Comparison of ENCODE assay signal across 9 mouse cellular contexts in genomic region chr16:30068041-30069020, GRCm38 (mm10). TPM values are rescaled to one million over a fixed set of nuclear protein-coding genes. Genes with fewer than 3 reads are reported as not detected.
DNase-seq lines count a peak whose midpoint lies in the region; ATAC-seq and TF ChIP-seq lines count a peak whose summit lies in the region.
"Had no signal": no experiment of that assay in that cellular context is flagged by ENCODE, and none has a peak within 500 bp of the region (broad histone marks: within the 10 kb centered on the region; RNA-seq: fewer than 3 reads in every experiment).

No protein-coding gene starts in this region.

- TF ChIP-seq CTCF in Patski (IDR thresholded peaks at IDR 0.05), result no peak
- TF ChIP-seq CTCF in hindbrain, postnatal 0 days (IDR thresholded peaks at IDR 0.05; ENCODE audit: low read depth), result no peak
- no peak for TF ChIP-seq CTCF in liver, postnatal 0 days (IDR thresholded peaks at IDR 0.05; ENCODE audit: low read depth)
- TF ChIP-seq CTCF in stomach, postnatal 0 days (IDR thresholded peaks at IDR 0.05; ENCODE audit: low read depth), result no peak

- peak overlapping the region; percentile 60 for H3K4me2 ChIP-seq in forebrain, embryonic 12.5 days
- peak overlapping the region; percentile 48 for H3K4me2 ChIP-seq in hindbrain, postnatal 0 days (ENCODE audit: low read depth, low read length)
- peak overlapping the region; percentile 58 for H3K4me2 ChIP-seq in liver, postnatal 0 days (ENCODE audit: low read depth, low read length)
- H3K4me2 ChIP-seq in stomach, postnatal 0 days (replicated peaks; ENCODE audit: low read depth), result peak overlapping the region; percentile 57

- H3K36me3 ChIP-seq in forebrain, embryonic 12.5 days (replicated peaks), result no peaks in the 10 kb centered on the region
- H3K36me3 ChIP-seq in hindbrain, postnatal 0 days (ENCODE audit: insufficient read depth, low read length), result no peaks in the 10 kb centered on the region
- H3K36me3 ChIP-seq in liver, postnatal 0 days (replicated peaks; ENCODE audit: insufficient read depth, low read length), result no peaks in the 10 kb centered on the region
- no peaks in the 10 kb centered on the region for H3K36me3 ChIP-seq in stomach, postnatal 0 days (ENCODE audit: control insufficient read depth, insufficient read depth, low read length)

- peak overlapping the region; percentile 59 for H3K9ac ChIP-seq in forebrain, embryonic 12.5 days
- H3K9ac ChIP-seq in hindbrain, postnatal 0 days (replicated peaks; ENCODE audit: low read length), result no peak overlapping the region
- H3K9ac ChIP-seq in liver, postnatal 0 days (replicated peaks), result peak overlapping the region; percentile 57
- H3K9ac ChIP-seq in stomach, postnatal 0 days (ENCODE audit: low read length), result peak overlapping the region; percentile 23

- no peaks in the 10 kb centered on the region for H3K27me3 ChIP-seq in Patski
- H3K27me3 ChIP-seq in forebrain, embryonic 12.5 days, result peaks cover 26% of the 10 kb centered on the region
- H3K27me3 ChIP-seq in hindbrain, postnatal 0 days (ENCODE audit: insufficient read depth, low read length), result peaks cover 10% of the 10 kb centered on the region; the same call in 1 of the 2 replicates
- peaks cover 53% of the 10 kb centered on the region for H3K27me3 ChIP-seq in liver, postnatal 0 days (ENCODE audit: insufficient read depth, low read length)
- no peaks in the 10 kb centered on the region for H3K27me3 ChIP-seq in stomach, postnatal 0 days (ENCODE audit: control insufficient read depth, insufficient read depth, low read length)

- H3K9me3 ChIP-seq in forebrain, embryonic 12.5 days, result no peaks in the 10 kb centered on the region
- no peaks in the 10 kb centered on the region for H3K9me3 ChIP-seq in hindbrain, postnatal 0 days (ENCODE audit: low read length)
- H3K9me3 ChIP-seq in liver, postnatal 0 days (ENCODE audit: low read length), result no peaks in the 10 kb centered on the region
- H3K9me3 ChIP-seq in stomach, postnatal 0 days (ENCODE audit: control insufficient read depth, low read length), result no peaks in the 10 kb centered on the region

- peak; percentile 96 for DNase-seq in heart, adult 11 months
- no peak for DNase-seq in heart, postnatal 25 days (ENCODE audit: low spot score)
- DNase-seq in Patski (ENCODE audit: low read depth, low spot score), result no peak
- peak; percentile 23 for DNase-seq in hindbrain, postnatal 0 days (ENCODE audit: low spot score)
- DNase-seq in liver, postnatal 0 days, result no peak
- DNase-seq in stomach, postnatal 0 days (ENCODE audit: low spot score), result peak; percentile 57
- no peak for DNase-seq in spleen, postnatal 36 days (ENCODE audit: low spot score in 2 of 2)

- 2% methylated on average over 36 of the region's 36 CpGs for WGBS in forebrain, embryonic 12.5 days
- WGBS in hindbrain, postnatal 0 days, result 7% methylated on average over 33 of the region's 36 CpGs
- WGBS in liver, postnatal 0 days (ENCODE audit: insufficient replicate concordance), result 8% methylated on average over 36 of the region's 36 CpGs
- 14% methylated on average over 34 of the region's 36 CpGs for WGBS in stomach, postnatal 0 days

- peaks cover 51% of the 10 kb centered on the region for H3K4me1 ChIP-seq in forebrain, embryonic 12.5 days
- H3K4me1 ChIP-seq in hindbrain, postnatal 0 days (ENCODE audit: insufficient read depth, low read length), result peaks cover 5% of the 10 kb centered on the region; the same call in 1 of the 2 replicates
- peaks cover 11% of the 10 kb centered on the region for H3K4me1 ChIP-seq in liver, postnatal 0 days (ENCODE audit: insufficient read depth)
- H3K4me1 ChIP-seq in stomach, postnatal 0 days (replicated peaks; ENCODE audit: control insufficient read depth, insufficient read depth), result peaks cover 8% of the 10 kb centered on the region

- peak; percentile 7 for ATAC-seq in Patski
- ATAC-seq in forebrain, embryonic 12.5 days (ENCODE audit: low FRiP score), result no peak
- no peak for ATAC-seq in hindbrain, postnatal 0 days
- no peak for ATAC-seq in liver, postnatal 0 days
- ATAC-seq in stomach, postnatal 0 days (ENCODE audit: low FRiP score, low TSS enrichment), result no peak

- POLR2A ChIA-PET in Patski (lab: Charles Lee), result interaction anchor here (0.6 to 4.0 kb wide), 5 partner anchors 12 to 254 kb away, joined by 3 to 23 read pairs (median 3); no protein-coding TSS in a partner anchor

- no peak for TF ChIP-seq EP300 in liver, postnatal 0 days (IDR thresholded peaks at IDR 0.05; ENCODE audit: low read depth)
- TF ChIP-seq EP300 in stomach, postnatal 0 days (optimal IDR thresholded peaks at IDR 0.05), result no peak

- peak overlapping the region; percentile 73 for H3K27ac ChIP-seq in forebrain, embryonic 12.5 days
- H3K27ac ChIP-seq in hindbrain, postnatal 0 days, result no peak overlapping the region
- 0 out of 2 replicates have a peak overlapping the region, but pooled peaks have one; percentile 16 for H3K27ac ChIP-seq in liver, postnatal 0 days (ENCODE audit: low read depth)
- H3K27ac ChIP-seq in stomach, postnatal 0 days (replicated peaks), result peak overlapping the region; percentile 56
- H3K27ac ChIP-seq: macrophage had no signal

- H3K4me3 ChIP-seq in forebrain, embryonic 12.5 days (replicated peaks), result peak overlapping the region; percentile 35
- H3K4me3 ChIP-seq in hindbrain, postnatal 0 days (ENCODE audit: low read length), result peak overlapping the region; percentile 27
- peak overlapping the region; percentile 15; the same call in 1 of the 2 replicates for H3K4me3 ChIP-seq in liver, postnatal 0 days (ENCODE audit: low read depth, low read length)
- H3K4me3 ChIP-seq in stomach, postnatal 0 days (ENCODE audit: low read depth, low read length), result peak overlapping the region; percentile 23

- in situ Hi-C loops in Patski (cut with MboI; ENCODE audit: low pct_unique_long_range_greater_than_20kb), result loop anchor here (5.0 kb wide), 7 partner anchors 119 to 441 kb away; no protein-coding TSS in a partner anchor

- CTCF ChIA-PET in Patski (lab: Charles Lee), result interaction anchor here (1.4 to 3.7 kb wide), 5 partner anchors 90 to 333 kb away, joined by 3 to 16 read pairs (median 6); no protein-coding TSS in a partner anchor

- intact Hi-C loops in heart, postnatal 25 days (cut with DNase I), result loop anchor here (2.0 kb wide), 1 partner anchor 168 kb away; no protein-coding TSS in a partner anchor

RNA-seq across cellular contexts. Expression of gene Hes1, which starts 4.1 kb away (rescaled TPM):
- total RNA-seq in heart, postnatal 25 days (2021), result 10 to 100 TPM; 24.0 to 27.4 TPM
- polyA plus RNA-seq in Patski (2021), result 187 TPM
- 60.2 and 62.6 TPM in 2 replicates for polyA plus RNA-seq in forebrain, embryonic 12.5 days (2016; fragmentation: Nextera tagmentation; extraction: Ambion mirVana)
- 9.2 and 19.8 TPM in 2 replicates for total RNA-seq in hindbrain, postnatal 0 days (2014; rRNA removed)
- polyA plus RNA-seq in hindbrain, postnatal 0 days (2015; fragmentation: Nextera tagmentation; extraction: Ambion mirVana), result 10.6 and 12.5 TPM in 2 replicates
- 14.3 and 20.1 TPM in 2 replicates for polyA plus RNA-seq in liver, postnatal 0 days (2015; fragmentation: Nextera tagmentation; extraction: Ambion mirVana)
- polyA plus RNA-seq in stomach, postnatal 0 days (2015; fragmentation: Nextera tagmentation; extraction: Ambion mirVana), result 66.2 and 73.1 TPM in 2 replicates
- polyA plus RNA-seq: macrophage had no signal

Comparison
In these comparisons a context has a peak if more than half of its experiments do, and no peak if none do; other contexts are left out.
1. DNase-seq: peak in heart, adult 11 months (single experiment), hindbrain, postnatal 0 days (single experiment) and stomach, postnatal 0 days (single experiment); none in heart, postnatal 25 days (single experiment), Patski (single experiment), liver, postnatal 0 days (single experiment) and spleen, postnatal 36 days (0 of 2).
2. Peak in every context shown above with its lines, with median percentiles within 50 percentile points of each other: H3K4me2 ChIP-seq and H3K4me3 ChIP-seq.